Mouse (Mus musculus) left cerebral cortex, postnatal 14 days (tissue): ENCODE data around the gene Nucks1. TPM values are rescaled to one million over a fixed set of nuclear protein-coding genes. Genes with fewer than 3 reads are reported as not detected.
A peak's percentile ranks its signal among the peaks of the same experiment; 100 is the strongest.

Experiments used
- DNase-seq, 2 experiments: peaks; one replicate each; pipeline ENCODE4 v3.0.0; 2021 to 2022; ENCODE audit warnings: low spot score in 2 of 2, mixed read lengths in 1 of 2
- intact Hi-C: fragments of 180-260 bp; cut with DNase I; formaldehyde crosslinking; loops from one replicate; pipeline ENCODE4 v1.15.1; 2025
- total RNA-seq, 2 experiments: library from RNA; stranded (reverse); gene quantifications; 2 replicates each; pipeline ENCODE4 v1.2.3; 2021

The Nucks1 gene
- total RNA-seq, 2 experiments from 2014 or later = 159 to 163 TPM

GRCm38 (mm10) chr1:131961004-131961403 is 50.7 kb downstream of the Nucks1 start:
- DNase-seq = no peak
- intact Hi-C loops = no loop called here

- intact Hi-C loops = no loop called here
Observed at GRCm38 (mm10) chr1:131962606-131963084, 52.3 kb downstream of the Nucks1 start, which contains the start of gene Slc45a3. Slc45a3 (plus strand) TSS chr1:131962967.

GRCm38 (mm10) chr1:131963085-131963951 is 53.0 kb downstream of the Nucks1 start:
- intact Hi-C loops = no loop called here

More at GRCm38 (mm10) chr1:131962606-131963084, 52.3 kb downstream of the Nucks1 start, which contains the start of gene Slc45a3:
- DNase-seq = no peak

GRCm38 (mm10) chr1:131964100-131964499 is 53.8 kb downstream of the Nucks1 start:
- no peak for DNase-seq
- intact Hi-C loops = no loop called here

More at GRCm38 (mm10) chr1:131963085-131963951, 53.0 kb downstream of the Nucks1 start:
- no peak for DNase-seq

GRCm38 (mm10) chr1:131964580-131964979 is 54.2 kb downstream of the Nucks1 start:
- intact Hi-C loops = no loop called here
- no peak for DNase-seq

- intact Hi-C loops = no loop called here
- no peak for DNase-seq
Observed at GRCm38 (mm10) chr1:131965818-131966217, 55.5 kb downstream of the Nucks1 start.

- intact Hi-C loops = no loop called here
- no peak for DNase-seq
Observed at GRCm38 (mm10) chr1:131967336-131967735, 57.0 kb downstream of the Nucks1 start.

GRCm38 (mm10) chr1:131968556-131968955 is 58.2 kb downstream of the Nucks1 start:
- intact Hi-C loops = no loop called here

GRCm38 (mm10) chr1:131968983-131969382 is 58.6 kb downstream of the Nucks1 start:
- intact Hi-C loops = no loop called here
- DNase-seq = no peak

More at GRCm38 (mm10) chr1:131968556-131968955, 58.2 kb downstream of the Nucks1 start:
- no peak for DNase-seq

- intact Hi-C loops = no loop called here
- no peak for DNase-seq
Observed at GRCm38 (mm10) chr1:131969825-131970224, 59.5 kb downstream of the Nucks1 start.

GRCm38 (mm10) chr1:131970322-131970660 is 60.0 kb downstream of the Nucks1 start:
- DNase-seq = no peak
- intact Hi-C loops = no loop called here

- no peak for DNase-seq
- intact Hi-C loops = no loop called here
Observed at GRCm38 (mm10) chr1:131970661-131971520, 60.6 kb downstream of the Nucks1 start.

- intact Hi-C loops = no loop called here
- DNase-seq = no peak
Observed at GRCm38 (mm10) chr1:131971771-131972497, 61.6 kb downstream of the Nucks1 start.

- no peak for DNase-seq
- intact Hi-C loops = no loop called here
Observed at GRCm38 (mm10) chr1:131972498-131973334, 62.4 kb downstream of the Nucks1 start.

GRCm38 (mm10) chr1:131973991-131974390 is 63.7 kb downstream of the Nucks1 start:
- DNase-seq = no peak
- intact Hi-C loops = no loop called here

- intact Hi-C loops = no loop called here
- no peak for DNase-seq
Observed at GRCm38 (mm10) chr1:131976886-131977285, 66.6 kb downstream of the Nucks1 start.

- intact Hi-C loops = loop anchor here (5.0 kb wide), 1 partner anchor 43 kb away; no protein-coding TSS in a partner anchor
- no peak for DNase-seq
Observed at GRCm38 (mm10) chr1:131980471-131980870, 70.1 kb downstream of the Nucks1 start.

GRCm38 (mm10) chr1:131981378-131982013 is 71.2 kb downstream of the Nucks1 start:
- intact Hi-C loops = loop anchor here (5.0 kb wide), 1 partner anchor 44 kb away; no protein-coding TSS in a partner anchor
- DNase-seq = peak; percentile 63 to 78
